Mouse (Mus musculus): ENCODE measurements around the gene Rcn3. TPM values are rescaled to one million over a fixed set of nuclear protein-coding genes. Genes with fewer than 3 reads are reported as not detected.
"Not testable (repeated sequence)": the region's sequence is repeated elsewhere in the genome, so short reads cannot be mapped to it uniquely, and the experiment has no call there.

Gene Rcn3
- polyA plus RNA-seq, 1 experiment from 2014 or later: 5.1 TPM

GRCm38 (mm10) chr7:45098541-45099240, 6.7 kb upstream of the Rcn3 start:
- peaks cover 16% of the 10 kb centered on the region; the same call in 1 of the 2 replicates for H3K79me2 ChIP-seq (ENCODE audit: inconsistent target)
- H3K36me3 ChIP-seq (ENCODE audit: inconsistent target): no peaks in the 10 kb centered on the region; the same call in 1 of the 2 replicates
- H3K27ac ChIP-seq: no peak overlapping the region
- WGBS (ENCODE audit: missing documents): 95% methylated on average over 8 of the region's 8 CpGs
- H3K4me3 ChIP-seq (ENCODE audit: inconsistent target): no peak overlapping the region

- 0% methylated on average over 5 of the region's 6 CpGs for WGBS (ENCODE audit: missing documents)
- no peaks in the 10 kb centered on the region; the same call in 1 of the 2 replicates for H3K36me3 ChIP-seq (ENCODE audit: inconsistent target)
- H3K27ac ChIP-seq: peak overlapping the region; percentile 89
- no peak overlapping the region for H3K4me3 ChIP-seq (ENCODE audit: inconsistent target)
- peaks cover 7% of the 10 kb centered on the region; the same call in 1 of the 2 replicates for H3K79me2 ChIP-seq (ENCODE audit: inconsistent target)
Measured at GRCm38 (mm10) chr7:45097479-45097878, 5.5 kb upstream of the Rcn3 start.

- WGBS (ENCODE audit: missing documents): 96% methylated on average over 14 of the region's 14 CpGs
- H3K4me3 ChIP-seq (ENCODE audit: inconsistent target); H3K36me3 ChIP-seq (ENCODE audit: inconsistent target); H3K79me2 ChIP-seq (ENCODE audit: inconsistent target): not testable (repeated sequence)
- peak overlapping the region; percentile 60 for H3K27ac ChIP-seq
Measured at GRCm38 (mm10) chr7:45095965-45096364, 3.9 kb upstream of the Rcn3 start.

- Histone ChIP-seq H3K27ac (peak overlapping the region; percentile 60), H3K4me3 (ENCODE audit: inconsistent target) (no peak overlapping the region), H3K36me3 (ENCODE audit: inconsistent target) (no peaks in the 10 kb centered on the region), H3K79me2 (ENCODE audit: inconsistent target) (no peaks in the 10 kb centered on the region; the same call in 1 of the 2 replicates)
- 67% methylated on average over 6 of the region's 6 CpGs for WGBS (ENCODE audit: missing documents)
Measured at GRCm38 (mm10) chr7:45095367-45095766, 3.3 kb upstream of the Rcn3 start.

- Histone ChIP-seq H3K36me3 (ENCODE audit: inconsistent target) (no peaks in the 10 kb centered on the region), H3K79me2 (ENCODE audit: inconsistent target) (no peaks in the 10 kb centered on the region), H3K27ac (no peak overlapping the region), H3K4me3 (ENCODE audit: inconsistent target) (no peak overlapping the region)
- WGBS (ENCODE audit: missing documents): 89% methylated on average over 7 of the region's 7 CpGs
Measured at GRCm38 (mm10) chr7:45094121-45094520, 2.1 kb upstream of the Rcn3 start.

GRCm38 (mm10) chr7:45093516-45093905, 1.5 kb upstream of the Rcn3 start:
- H3K4me3 ChIP-seq (ENCODE audit: inconsistent target): no peak overlapping the region
- no peak overlapping the region for H3K27ac ChIP-seq
- WGBS (ENCODE audit: missing documents): 69% methylated on average over 17 of the region's 18 CpGs
- H3K79me2 ChIP-seq (ENCODE audit: inconsistent target): no peaks in the 10 kb centered on the region
- no peaks in the 10 kb centered on the region for H3K36me3 ChIP-seq (ENCODE audit: inconsistent target)

GRCm38 (mm10) chr7:45092828-45093515, 951 bp upstream of the Rcn3 start:
- no peak overlapping the region for H3K27ac ChIP-seq
- WGBS (ENCODE audit: missing documents): 86% methylated on average over 12 of the region's 12 CpGs

GRCm38 (mm10) chr7:45091001-45091990, 725 bp downstream of the Rcn3 start:
- H3K79me2 ChIP-seq (ENCODE audit: inconsistent target): no peaks in the 10 kb centered on the region
- H3K4me3 ChIP-seq (ENCODE audit: inconsistent target): no peak overlapping the region
- WGBS (ENCODE audit: missing documents): 28% methylated on average over 35 of the region's 35 CpGs
- no peak overlapping the region for H3K27ac ChIP-seq
- H3K36me3 ChIP-seq (ENCODE audit: inconsistent target): no peaks in the 10 kb centered on the region

More at GRCm38 (mm10) chr7:45092828-45093515, 951 bp upstream of the Rcn3 start:
- Histone ChIP-seq H3K79me2 (ENCODE audit: inconsistent target) (no peaks in the 10 kb centered on the region), H3K36me3 (ENCODE audit: inconsistent target) (no peaks in the 10 kb centered on the region), H3K4me3 (ENCODE audit: inconsistent target) (no peak overlapping the region)

GRCm38 (mm10) chr7:45090251-45090977, 1.6 kb downstream of the Rcn3 start:
- Histone ChIP-seq H3K79me2 (ENCODE audit: inconsistent target) (no peaks in the 10 kb centered on the region), H3K4me3 (ENCODE audit: inconsistent target) (no peak overlapping the region), H3K27ac (no peak overlapping the region), H3K36me3 (ENCODE audit: inconsistent target) (no peaks in the 10 kb centered on the region)
- WGBS (ENCODE audit: missing documents): 72% methylated on average over 12 of the region's 13 CpGs

GRCm38 (mm10) chr7:45088597-45088996, 3.4 kb downstream of the Rcn3 start:
- Histone ChIP-seq H3K36me3 (ENCODE audit: inconsistent target) (no peaks in the 10 kb centered on the region), H3K27ac (no peak overlapping the region), H3K79me2 (ENCODE audit: inconsistent target) (no peaks in the 10 kb centered on the region), H3K4me3 (ENCODE audit: inconsistent target) (no peak overlapping the region)
- WGBS (ENCODE audit: missing documents): 93% methylated on average over 10 of the region's 17 CpGs

GRCm38 (mm10) chr7:45086084-45086483, 5.9 kb downstream of the Rcn3 start:
- H3K79me2 ChIP-seq (ENCODE audit: inconsistent target): no peaks in the 10 kb centered on the region
- no peak overlapping the region for H3K4me3 ChIP-seq (ENCODE audit: inconsistent target)
- 89% methylated on average over 4 of the region's 4 CpGs for WGBS (ENCODE audit: missing documents)
- H3K27ac ChIP-seq: no peak overlapping the region
- H3K36me3 ChIP-seq (ENCODE audit: inconsistent target): no peaks in the 10 kb centered on the region

- H3K79me2 ChIP-seq (ENCODE audit: inconsistent target): no peaks in the 10 kb centered on the region
- peak overlapping the region; percentile 94 for H3K27ac ChIP-seq
- H3K4me3 ChIP-seq (ENCODE audit: inconsistent target): peak overlapping the region; percentile 61
- H3K36me3 ChIP-seq (ENCODE audit: inconsistent target): no peaks in the 10 kb centered on the region
- WGBS (ENCODE audit: missing documents): 42% methylated on average over 22 of the region's 22 CpGs
Measured at GRCm38 (mm10) chr7:45083300-45083890, 8.6 kb downstream of the Rcn3 start.

GRCm38 (mm10) chr7:45082401-45083299, 9.4 kb downstream of the Rcn3 start:
- peak overlapping the region; percentile 94 for H3K27ac ChIP-seq
- WGBS (ENCODE audit: missing documents): 2% methylated on average over 24 of the region's 25 CpGs

More at GRCm38 (mm10) chr7:45082401-45083299, 9.4 kb downstream of the Rcn3 start:
- H3K79me2 ChIP-seq (ENCODE audit: inconsistent target): no peaks in the 10 kb centered on the region
- peak overlapping the region; percentile 61 for H3K4me3 ChIP-seq (ENCODE audit: inconsistent target)
- peaks cover 3% of the 10 kb centered on the region; the same call in 1 of the 2 replicates for H3K36me3 ChIP-seq (ENCODE audit: inconsistent target)

All from macrophage (primary cell).